Mouse (Mus musculus) gastrocnemius, postnatal 14 days (tissue): ENCODE data around the gene Sspn. TPM values are rescaled to one million over a fixed set of nuclear protein-coding genes. Genes with fewer than 3 reads are reported as not detected.

ENCODE experiments used
- DNase-seq: peaks from one replicate; pipeline ENCODE4 v3.0.0; 2021; ENCODE audit warnings: mixed read lengths
- intact Hi-C: fragments of 180-260 bp; cut with DNase I; formaldehyde crosslinking; loops from one replicate; pipeline ENCODE4 v1.15.1; 2025; ENCODE audit warnings: low total_unique reads
- total RNA-seq, 2 experiments: library from RNA; stranded (reverse); gene quantifications; 2 replicates each; pipeline ENCODE4 v1.2.3; 2021

Gene Sspn
- total RNA-seq, 2 experiments from 2014 or later: 85.0 to 89.2 TPM

- intact Hi-C loops: no loop called here
- no peak for DNase-seq
Observed at GRCm38 (mm10) chr6:145918236-145918635, 13.2 kb upstream of the Sspn start.

- intact Hi-C loops: no loop called here
Observed at GRCm38 (mm10) chr6:145923594-145923993, 7.8 kb upstream of the Sspn start.

GRCm38 (mm10) chr6:145934001-145934696 is 2.7 kb downstream of the Sspn start:
- intact Hi-C loops: loop anchor here (5.0 kb wide), 1 partner anchor 57 kb away; no protein-coding TSS in a partner anchor
- peak; percentile 88 for DNase-seq

More at GRCm38 (mm10) chr6:145923594-145923993, 7.8 kb upstream of the Sspn start:
- DNase-seq: no peak

GRCm38 (mm10) chr6:145934697-145935240 is 3.3 kb downstream of the Sspn start:
- intact Hi-C loops: loop anchor here (5.0 kb wide), 1 partner anchor 57 kb away; no protein-coding TSS in a partner anchor
- no peak for DNase-seq

- intact Hi-C loops: no loop called here
Observed at GRCm38 (mm10) chr6:145935912-145936311, 4.5 kb downstream of the Sspn start.

GRCm38 (mm10) chr6:145936511-145936910 is 5.1 kb downstream of the Sspn start:
- intact Hi-C loops: no loop called here
- DNase-seq: no peak

More at GRCm38 (mm10) chr6:145935912-145936311, 4.5 kb downstream of the Sspn start:
- DNase-seq: no peak

GRCm38 (mm10) chr6:145940852-145941251 is 9.4 kb downstream of the Sspn start:
- intact Hi-C loops: no loop called here
- DNase-seq: no peak

- DNase-seq: no peak
- intact Hi-C loops: no loop called here
Observed at GRCm38 (mm10) chr6:145942263-145942966, 11.0 kb downstream of the Sspn start.

- DNase-seq: no peak
- intact Hi-C loops: no loop called here
Observed at GRCm38 (mm10) chr6:145943414-145943813, 12.0 kb downstream of the Sspn start.

- intact Hi-C loops: no loop called here
- DNase-seq: no peak
Observed at GRCm38 (mm10) chr6:145945700-145946344, 14.4 kb downstream of the Sspn start.

- intact Hi-C loops: no loop called here
- DNase-seq: no peak
Observed at GRCm38 (mm10) chr6:145949049-145949448, 17.6 kb downstream of the Sspn start.

- intact Hi-C loops: no loop called here
- DNase-seq: no peak
Observed at GRCm38 (mm10) chr6:145950626-145951025, 19.2 kb downstream of the Sspn start.

GRCm38 (mm10) chr6:145952594-145952993 is 21.2 kb downstream of the Sspn start:
- no peak for DNase-seq
- intact Hi-C loops: no loop called here

GRCm38 (mm10) chr6:145953121-145953896 is 21.9 kb downstream of the Sspn start:
- intact Hi-C loops: no loop called here
- DNase-seq: no peak

GRCm38 (mm10) chr6:145957427-145957965 is 26.1 kb downstream of the Sspn start:
- intact Hi-C loops: no loop called here
- DNase-seq: no peak

GRCm38 (mm10) chr6:145958070-145958469 is 26.6 kb downstream of the Sspn start:
- intact Hi-C loops: no loop called here
- peak; percentile 31 for DNase-seq

- no peak for DNase-seq
- intact Hi-C loops: no loop called here
Observed at GRCm38 (mm10) chr6:145961047-145961446, 29.6 kb downstream of the Sspn start.

- intact Hi-C loops: no loop called here
- DNase-seq: no peak
Observed at GRCm38 (mm10) chr6:145963966-145964365, 32.5 kb downstream of the Sspn start.

GRCm38 (mm10) chr6:145967693-145968092 is 36.3 kb downstream of the Sspn start:
- DNase-seq: no peak
- intact Hi-C loops: no loop called here
